Mouse (Mus musculus) WW6 (cell line): ENCODE measurements at regions not wholly inside any gene's neighbourhood (a gene's known extent, or its start where the extent isn't known, plus 50 kb on each side); places are given as distances from the start of the nearest gene placed in this dataset.

Experiments
- DNase-seq: peaks from one replicate; pipeline ENCODE4 v3.0.0-alpha.2; 2013; ENCODE audit warnings: low read depth, low spot score

GRCm38 (mm10) chr14:115003223-115003622, 88.8 kb upstream of the Gpc5 start:
- no peak for DNase-seq

GRCm38 (mm10) chr14:115004733-115005405, 87.1 kb upstream of the Gpc5 start:
- no peak for DNase-seq

GRCm38 (mm10) chr14:115010877-115011276, 81.1 kb upstream of the Gpc5 start:
- DNase-seq, result no peak

GRCm38 (mm10) chr14:115015299-115015698, 76.7 kb upstream of the Gpc5 start:
- DNase-seq, result no peak

- DNase-seq, result no peak
Observed at GRCm38 (mm10) chr14:115017410-115018153, 74.4 kb upstream of the Gpc5 start.

GRCm38 (mm10) chr14:115028011-115028410, 64.0 kb upstream of the Gpc5 start:
- no peak for DNase-seq

GRCm38 (mm10) chr14:115031734-115032133, 60.3 kb upstream of the Gpc5 start:
- DNase-seq, result no peak

- DNase-seq, result no peak
Observed at GRCm38 (mm10) chr14:115033375-115033969, 58.5 kb upstream of the Gpc5 start.

GRCm38 (mm10) chr14:115034718-115035437, 57.1 kb upstream of the Gpc5 start:
- DNase-seq, result no peak

- DNase-seq, result no peak
Observed at GRCm38 (mm10) chr14:115037086-115037793, 54.8 kb upstream of the Gpc5 start.

- DNase-seq, result no peak
Observed at GRCm38 (mm10) chr14:115038788-115039187, 53.2 kb upstream of the Gpc5 start.

GRCm38 (mm10) chr14:115039524-115039923, 52.5 kb upstream of the Gpc5 start:
- DNase-seq, result no peak

GRCm38 (mm10) chr14:115040091-115040571, 51.9 kb upstream of the Gpc5 start:
- DNase-seq, result no peak

GRCm38 (mm10) chr14:115040578-115041206, 51.3 kb upstream of the Gpc5 start:
- no peak for DNase-seq

- DNase-seq, result no peak
Observed at GRCm38 (mm10) chr14:115041336-115042054, 50.5 kb upstream of the Gpc5 start.

GRCm38 (mm10) chr14:115042055-115042564, 49.9 kb upstream of the Gpc5 start:
- DNase-seq, result no peak
